8 mouse cellular contexts compared by ENCODE assay signal in genomic region chrX:169319066-169319760, GRCm38 (mm10). TPM values are rescaled to one million over a fixed set of nuclear protein-coding genes. Genes with fewer than 3 reads are reported as not detected.
DNase-seq lines count a peak whose midpoint lies in the region; ATAC-seq lines count a peak whose summit lies in the region.

No protein-coding gene starts in this region.

- no peaks in the 10 kb centered on the region; the same call in 1 of the 2 replicates for H3K27me3 ChIP-seq in heart, embryonic 10.5 days (ENCODE audit: insufficient read depth, poor library complexity, severe bottlenecking)
- H3K27me3 ChIP-seq in forebrain, embryonic 14.5 days (replicated peaks; ENCODE audit: control insufficient read depth, insufficient read depth, low read length) = no peaks in the 10 kb centered on the region
- peaks cover 5% of the 10 kb centered on the region; the same call in 1 of the 2 replicates for H3K27me3 ChIP-seq in liver, embryonic 12.5 days (replicated peaks)
- H3K27me3 ChIP-seq in stomach, embryonic 14.5 days (ENCODE audit: control insufficient read depth, insufficient read depth, low read length) = no peaks in the 10 kb centered on the region

- DNase-seq in heart, embryonic 10.5 days (ENCODE audit: low spot score) = no peak
- no peak for DNase-seq in heart, adult 11 months
- peak; percentile 61 for DNase-seq in CD4-positive, CD25-positive, alpha-beta regulatory T cell, adult 2 months (ENCODE audit: low read depth, low spot score)
- DNase-seq in forebrain, embryonic 14.5 days (ENCODE audit: low spot score) = no peak
- DNase-seq in yolk sac, embryonic 10.5 days (ENCODE audit: low spot score) = no peak
- DNase-seq in embryo, embryonic 9.5 days (ENCODE audit: extremely low spot score) = no peak

- no peaks in the 10 kb centered on the region for H3K4me1 ChIP-seq in heart, embryonic 10.5 days
- peaks cover 5% of the 10 kb centered on the region; the same call in 1 of the 2 replicates for H3K4me1 ChIP-seq in forebrain, embryonic 14.5 days (ENCODE audit: control insufficient read depth, insufficient read depth, low read length)
- H3K4me1 ChIP-seq in liver, embryonic 12.5 days = peaks cover 12% of the 10 kb centered on the region; the same call in 1 of the 2 replicates
- 0 out of 2 replicates have a peak, but pooled peaks cover 4% of the 10 kb centered on the region for H3K4me1 ChIP-seq in stomach, embryonic 14.5 days (ENCODE audit: control insufficient read depth, insufficient read depth, low read length)

- H3K27ac ChIP-seq in heart, embryonic 10.5 days = peak overlapping the region; percentile 91
- H3K27ac ChIP-seq in forebrain, embryonic 14.5 days (ENCODE audit: low read depth, low read length) = 0 out of 2 replicates have a peak overlapping the region, but pooled peaks have one; percentile 68
- peak overlapping the region; percentile 89; the same call in 1 of the 2 replicates for H3K27ac ChIP-seq in liver, embryonic 12.5 days
- H3K27ac ChIP-seq in stomach, embryonic 14.5 days (ENCODE audit: low read length) = no peak overlapping the region

- H3K9ac ChIP-seq in forebrain, embryonic 14.5 days (ENCODE audit: low read length) = peak overlapping the region; percentile 70
- H3K9ac ChIP-seq in liver, embryonic 12.5 days = peak overlapping the region; percentile 74
- H3K9ac ChIP-seq in stomach, embryonic 14.5 days (replicated peaks; ENCODE audit: low read depth, low read length) = peak overlapping the region; percentile 63; the same call in 1 of the 2 replicates

- H3K36me3 ChIP-seq in heart, embryonic 10.5 days = peaks cover 11% of the 10 kb centered on the region; the same call in 1 of the 2 replicates
- H3K36me3 ChIP-seq in forebrain, embryonic 14.5 days (ENCODE audit: control insufficient read depth, insufficient read depth, low read length) = no peaks in the 10 kb centered on the region
- peaks cover 16% of the 10 kb centered on the region; the same call in 1 of the 2 replicates for H3K36me3 ChIP-seq in liver, embryonic 12.5 days
- no peaks in the 10 kb centered on the region; the same call in 1 of the 2 replicates for H3K36me3 ChIP-seq in stomach, embryonic 14.5 days (ENCODE audit: control insufficient read depth, insufficient read depth, low read length)

- H3K4me3 ChIP-seq in heart, embryonic 10.5 days = peak overlapping the region; percentile 67
- H3K4me3 ChIP-seq in forebrain, embryonic 14.5 days (ENCODE audit: low read depth, low read length) = peak overlapping the region; percentile 50
- H3K4me3 ChIP-seq in liver, embryonic 12.5 days = peak overlapping the region; percentile 69
- H3K4me3 ChIP-seq in stomach, embryonic 14.5 days (ENCODE audit: low read depth, low read length) = peak overlapping the region; percentile 48

- WGBS in heart, embryonic 10.5 days = 47% methylated on average over 12 of the region's 12 CpGs
- 64% methylated on average over 12 of the region's 12 CpGs for WGBS in forebrain, embryonic 14.5 days
- WGBS in liver, embryonic 12.5 days (ENCODE audit: insufficient replicate concordance) = 41% methylated on average over 12 of the region's 12 CpGs
- WGBS in stomach, embryonic 14.5 days = 45% methylated on average over 12 of the region's 12 CpGs

- no peak for ATAC-seq in forebrain, embryonic 14.5 days
- ATAC-seq in liver, embryonic 12.5 days = no peak
- ATAC-seq in stomach, embryonic 14.5 days (ENCODE audit: insufficient number of reproducible peaks, insufficient read depth, low FRiP score, low read depth) = no peak

- peak overlapping the region; percentile 49 for H3K4me2 ChIP-seq in forebrain, embryonic 14.5 days (ENCODE audit: low read length)
- peak overlapping the region; percentile 75 for H3K4me2 ChIP-seq in liver, embryonic 12.5 days
- H3K4me2 ChIP-seq in stomach, embryonic 14.5 days (replicated peaks; ENCODE audit: low read depth, low read length) = peak overlapping the region; percentile 35

- H3K9me3 ChIP-seq in heart, embryonic 10.5 days = no peaks in the 10 kb centered on the region
- no peaks in the 10 kb centered on the region for H3K9me3 ChIP-seq in forebrain, embryonic 14.5 days (replicated peaks; ENCODE audit: control insufficient read depth, low read length)
- H3K9me3 ChIP-seq in liver, embryonic 12.5 days (replicated peaks) = no peaks in the 10 kb centered on the region
- no peaks in the 10 kb centered on the region for H3K9me3 ChIP-seq in stomach, embryonic 14.5 days (ENCODE audit: control insufficient read depth, low read depth, low read length)

RNA-seq across cellular contexts. Expression of gene Hccs, which starts 1.0 kb away (rescaled TPM):
- 48.0 and 50.4 TPM in 2 replicates for polyA plus RNA-seq in heart, embryonic 10.5 days (2016; fragmentation: Nextera tagmentation; extraction: Ambion mirVana)
- 36.4 and 41.7 TPM in 2 replicates for polyA plus RNA-seq in forebrain, embryonic 14.5 days (2014; fragmentation: Nextera tagmentation; extraction: Ambion mirVana)
- 24.4 and 25.3 TPM in 2 replicates for polyA plus RNA-seq in liver, embryonic 12.5 days (2016; fragmentation: Nextera tagmentation; extraction: Ambion mirVana)
- polyA plus RNA-seq in stomach, embryonic 14.5 days (2014; fragmentation: Nextera tagmentation; extraction: Ambion mirVana) = 30.0 and 30.4 TPM in 2 replicates
